Mouse (Mus musculus): Measurements from ENCODE around the gene Tcp10a. TPM values are rescaled to one million over a fixed set of nuclear protein-coding genes. Genes with fewer than 3 reads are reported as not detected.
A peak's percentile ranks its signal among the peaks of the same experiment; 100 is the strongest.
"Not testable (repeated sequence)": the region's sequence is repeated elsewhere in the genome, so short reads cannot be mapped to it uniquely, and the experiment has no call there.

The Tcp10a gene
- not detected in 2 replicates for polyA plus RNA-seq (2016; fragmentation: Nextera tagmentation; extraction: Ambion mirVana)

- H3K4me3 ChIP-seq; H3K9me3 ChIP-seq; ATAC-seq (ENCODE audit: insufficient number of reproducible peaks, insufficient read depth, low FRiP score, low TSS enrichment); H3K27me3 ChIP-seq; H3K4me2 ChIP-seq (replicated peaks); H3K36me3 ChIP-seq; H3K4me1 ChIP-seq; H3K9ac ChIP-seq; H3K27ac ChIP-seq: not testable (repeated sequence)
- WGBS: 89% methylated on average over 5 of the region's 5 CpGs
Measured at GRCm38 (mm10) chr17:7324346-7324745, at the start of gene Tcp10a. Tcp10a (plus strand) TSS chr17:7324646.

GRCm38 (mm10) chr17:7278702-7279242 lies 45.7 kb upstream of the Tcp10a start:
- H3K9me3 ChIP-seq: no peaks in the 10 kb centered on the region
- no peak overlapping the region for H3K9ac ChIP-seq
- H3K4me3 ChIP-seq: no peak overlapping the region
- no peak overlapping the region for H3K27ac ChIP-seq
- H3K4me1 ChIP-seq: no peaks in the 10 kb centered on the region
- peaks cover 35% of the 10 kb centered on the region for H3K36me3 ChIP-seq
- ATAC-seq (ENCODE audit: insufficient number of reproducible peaks, insufficient read depth, low FRiP score, low TSS enrichment): no peak
- no peak overlapping the region for H3K4me2 ChIP-seq (replicated peaks)
- no peaks in the 10 kb centered on the region for H3K27me3 ChIP-seq
- WGBS: 88% methylated on average over 15 of the region's 15 CpGs

DNA sequence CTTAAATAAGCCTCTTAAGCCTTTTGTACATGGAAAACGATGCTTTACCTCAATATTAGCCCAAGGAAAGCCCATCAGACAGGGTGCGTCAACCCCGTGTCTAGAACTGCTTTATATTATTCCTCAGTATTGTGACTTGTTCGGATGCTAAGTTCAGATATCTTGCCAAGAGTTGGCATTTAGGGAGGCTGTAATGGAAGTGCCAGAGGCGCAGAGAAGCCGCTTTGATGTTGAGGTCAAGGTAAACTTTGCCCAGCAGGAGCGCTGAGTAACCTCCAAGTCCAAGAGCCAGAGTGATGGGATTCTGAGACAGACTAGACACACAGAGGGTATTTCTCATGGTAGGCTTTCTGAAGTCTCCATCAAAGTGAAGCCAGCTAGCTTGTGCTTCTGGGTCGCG lies 45.2 kb upstream of the Tcp10a start:
- H3K4me3 ChIP-seq: no peak overlapping the region
- H3K36me3 ChIP-seq: peaks cover 35% of the 10 kb centered on the region
- H3K4me1 ChIP-seq: no peaks in the 10 kb centered on the region
- H3K4me2 ChIP-seq (replicated peaks): no peak overlapping the region
- H3K9me3 ChIP-seq: no peaks in the 10 kb centered on the region
- H3K27me3 ChIP-seq: no peaks in the 10 kb centered on the region
- 93% methylated on average over 9 of the region's 9 CpGs for WGBS
- H3K9ac ChIP-seq: no peak overlapping the region
- no peak for ATAC-seq (ENCODE audit: insufficient number of reproducible peaks, insufficient read depth, low FRiP score, low TSS enrichment)
- no peak overlapping the region for H3K27ac ChIP-seq

DNA sequence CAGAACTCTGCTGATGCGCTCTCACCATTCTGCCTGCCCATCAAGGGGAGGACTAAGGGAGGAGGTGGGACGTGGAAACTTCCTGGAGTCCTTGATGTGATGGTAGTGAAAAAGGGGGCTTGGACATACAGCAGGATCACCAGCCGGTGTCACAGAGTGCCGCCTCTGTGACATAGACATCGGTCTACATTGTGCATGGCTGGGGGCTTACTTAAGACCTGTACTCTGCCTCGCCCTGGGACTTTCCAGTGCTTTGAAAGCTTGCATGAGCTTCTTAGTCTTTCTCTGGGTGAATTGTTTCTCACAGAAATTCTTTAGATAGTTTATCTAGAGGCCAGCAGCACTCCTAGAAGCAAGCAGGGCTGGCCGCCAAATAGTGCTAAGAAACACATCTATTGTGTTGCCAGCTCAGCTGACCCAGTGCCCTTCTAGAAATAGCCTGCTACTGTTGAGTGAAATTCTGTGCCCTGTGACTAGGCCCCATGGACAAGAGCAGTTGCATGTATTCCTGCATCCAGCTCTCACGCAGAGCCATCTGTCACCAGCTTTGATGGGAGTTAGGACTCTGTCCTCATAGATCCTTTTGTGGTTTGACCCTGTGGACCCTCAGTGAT lies 40.0 kb upstream of the Tcp10a start:
- Histone ChIP-seq H3K9ac (no peak overlapping the region), H3K4me2 (replicated peaks) (no peak overlapping the region), H3K4me1 (no peaks in the 10 kb centered on the region), H3K27me3 (no peaks in the 10 kb centered on the region), H3K4me3 (no peak overlapping the region), H3K36me3 (peaks cover 33% of the 10 kb centered on the region), H3K27ac (no peak overlapping the region), H3K9me3 (no peaks in the 10 kb centered on the region)
- WGBS: 84% methylated on average over 8 of the region's 8 CpGs
- no peak for ATAC-seq (ENCODE audit: insufficient number of reproducible peaks, insufficient read depth, low FRiP score, low TSS enrichment)

GRCm38 (mm10) chr17:7285292-7285691 lies 39.2 kb upstream of the Tcp10a start:
- Histone ChIP-seq H3K36me3 (peaks cover 35% of the 10 kb centered on the region), H3K4me2 (replicated peaks) (no peak overlapping the region), H3K9me3 (no peaks in the 10 kb centered on the region), H3K4me3 (no peak overlapping the region), H3K4me1 (no peaks in the 10 kb centered on the region), H3K27me3 (no peaks in the 10 kb centered on the region), H3K9ac (no peak overlapping the region), H3K27ac (no peak overlapping the region)
- WGBS: 76% methylated on average over 12 of the region's 12 CpGs
- ATAC-seq (ENCODE audit: insufficient number of reproducible peaks, insufficient read depth, low FRiP score, low TSS enrichment): no peak

DNA sequence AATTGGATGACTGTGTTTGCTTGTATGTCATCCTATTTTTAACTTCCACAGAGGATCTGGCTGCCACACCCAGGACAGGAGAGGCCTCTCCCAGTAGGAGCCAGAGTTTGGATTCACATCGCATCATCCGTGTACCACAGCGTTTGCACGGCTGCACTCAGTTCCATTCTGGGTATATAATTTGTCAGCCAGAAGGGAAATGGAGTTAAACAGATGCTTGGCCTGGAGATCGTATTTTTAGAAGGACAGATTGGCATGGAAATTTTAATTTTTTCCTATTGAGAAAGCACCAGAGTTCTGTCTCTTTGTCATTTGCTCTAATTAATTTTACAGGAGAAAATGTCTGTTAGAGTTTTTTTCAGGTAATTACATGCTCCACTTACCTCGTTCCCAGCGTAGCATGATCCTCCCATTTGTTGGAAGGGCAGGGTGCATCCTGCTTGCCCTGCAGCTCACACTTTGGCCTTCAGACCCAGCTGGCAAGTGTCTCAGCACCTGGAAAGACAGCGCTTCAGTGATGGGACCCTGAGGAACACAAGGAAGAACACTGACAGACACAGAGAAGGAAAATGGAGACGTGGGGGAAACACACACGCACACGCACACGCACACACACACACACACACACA lies 37.9 kb upstream of the Tcp10a start:
- Histone ChIP-seq H3K4me1 (no peaks in the 10 kb centered on the region), H3K4me3 (no peak overlapping the region), H3K27ac (no peak overlapping the region), H3K9me3 (no peaks in the 10 kb centered on the region), H3K9ac (no peak overlapping the region), H3K27me3 (no peaks in the 10 kb centered on the region), H3K4me2 (replicated peaks) (no peak overlapping the region), H3K36me3 (peaks cover 35% of the 10 kb centered on the region)
- WGBS: 75% methylated on average over 12 of the region's 12 CpGs
- ATAC-seq (ENCODE audit: insufficient number of reproducible peaks, insufficient read depth, low FRiP score, low TSS enrichment): no peak

DNA sequence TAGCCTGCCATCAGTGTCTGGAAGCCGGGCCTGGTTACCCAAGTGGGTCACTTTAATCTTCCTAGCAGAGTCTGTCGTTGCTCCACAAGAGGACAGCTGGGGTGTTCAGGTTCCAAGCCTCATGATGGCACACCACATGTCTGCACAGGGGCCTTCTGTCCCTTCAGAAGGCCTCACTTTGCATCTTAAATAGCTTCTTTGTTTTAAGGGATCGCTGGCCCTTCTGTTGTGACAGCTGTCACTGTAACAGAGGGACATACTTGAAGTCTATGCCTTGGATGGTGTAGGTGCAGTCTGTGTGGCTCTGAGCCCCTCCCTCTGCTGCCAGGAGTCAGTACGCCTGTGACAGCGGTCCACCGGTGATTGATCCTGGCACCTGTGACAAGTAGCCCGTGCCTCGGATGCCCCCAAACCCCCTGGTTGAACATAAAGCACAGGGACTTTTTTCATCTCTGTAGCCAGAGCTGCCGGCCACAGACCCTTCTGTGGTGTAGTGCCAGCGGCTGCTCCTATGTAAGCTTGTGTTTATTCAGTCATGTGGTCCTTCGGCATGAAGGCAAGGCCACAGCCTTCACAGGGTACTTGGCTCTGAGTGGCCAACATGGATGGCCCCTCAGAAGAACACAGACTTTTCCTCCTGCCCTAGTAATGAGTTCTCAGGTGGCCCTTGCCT lies 32.3 kb upstream of the Tcp10a start:
- WGBS: 74% methylated on average over 11 of the region's 11 CpGs
- no peak for ATAC-seq (ENCODE audit: insufficient number of reproducible peaks, insufficient read depth, low FRiP score, low TSS enrichment)
- H3K27ac ChIP-seq: no peak overlapping the region
- H3K4me1 ChIP-seq: no peaks in the 10 kb centered on the region
- peaks cover 18% of the 10 kb centered on the region; the same call in 1 of the 2 replicates for H3K36me3 ChIP-seq
- no peaks in the 10 kb centered on the region for H3K27me3 ChIP-seq
- H3K9ac ChIP-seq: no peak overlapping the region
- H3K4me3 ChIP-seq: no peak overlapping the region
- no peaks in the 10 kb centered on the region for H3K9me3 ChIP-seq
- no peak overlapping the region for H3K4me2 ChIP-seq (replicated peaks)

DNA sequence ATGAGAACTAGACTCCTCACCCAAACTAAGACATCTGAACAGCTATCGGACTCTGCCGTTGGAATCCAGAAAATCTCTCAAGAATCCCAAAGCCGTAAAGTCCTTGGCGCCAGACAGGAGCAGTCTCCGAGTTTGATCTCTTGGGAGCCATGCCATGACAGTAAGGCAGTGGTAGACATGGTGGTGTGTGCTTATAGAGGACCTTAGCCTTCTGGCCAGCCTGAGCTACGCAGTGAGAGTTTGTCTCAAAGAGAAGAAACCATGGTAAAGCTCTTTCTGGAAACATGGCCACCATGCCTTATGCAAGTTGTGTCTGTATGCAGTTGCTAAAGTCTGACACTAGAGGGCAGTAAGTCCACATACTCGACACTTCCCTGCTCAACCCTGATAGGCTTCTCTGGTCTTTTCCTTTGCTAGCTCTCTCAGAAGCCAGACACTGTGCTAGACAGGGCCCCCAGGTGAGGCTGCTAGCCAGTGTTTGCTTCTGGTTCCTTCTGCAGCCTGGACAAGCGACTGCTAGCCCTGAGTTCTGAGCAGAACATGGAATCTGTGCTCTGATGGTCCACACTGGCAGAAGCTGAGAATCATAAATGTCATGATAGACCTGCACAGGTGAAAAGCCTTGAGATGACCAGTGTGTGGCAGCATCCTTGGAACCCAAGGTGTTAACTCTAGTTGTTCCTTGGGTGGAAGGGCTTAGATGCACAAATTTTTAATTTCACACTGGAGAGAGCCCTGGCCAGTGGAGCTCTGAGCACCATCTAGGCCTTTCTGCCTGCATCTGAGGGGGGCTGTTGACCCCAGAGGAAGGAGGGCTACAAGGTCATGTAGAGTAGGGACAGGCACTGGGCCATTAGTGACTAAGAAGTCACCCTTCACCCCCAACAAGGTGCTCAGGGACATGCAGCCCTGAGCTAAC lies 17.9 kb upstream of the Tcp10a start:
- not testable (repeated sequence) for H3K9me3 ChIP-seq; H3K27me3 ChIP-seq; H3K4me3 ChIP-seq; H3K36me3 ChIP-seq; H3K4me2 ChIP-seq (replicated peaks); H3K27ac ChIP-seq; H3K9ac ChIP-seq; H3K4me1 ChIP-seq
- 60% methylated on average over 8 of the region's 8 CpGs for WGBS
- peak; percentile 62; the same call in 1 of the 2 replicates for ATAC-seq (ENCODE audit: insufficient number of reproducible peaks, insufficient read depth, low FRiP score, low TSS enrichment)

DNA sequence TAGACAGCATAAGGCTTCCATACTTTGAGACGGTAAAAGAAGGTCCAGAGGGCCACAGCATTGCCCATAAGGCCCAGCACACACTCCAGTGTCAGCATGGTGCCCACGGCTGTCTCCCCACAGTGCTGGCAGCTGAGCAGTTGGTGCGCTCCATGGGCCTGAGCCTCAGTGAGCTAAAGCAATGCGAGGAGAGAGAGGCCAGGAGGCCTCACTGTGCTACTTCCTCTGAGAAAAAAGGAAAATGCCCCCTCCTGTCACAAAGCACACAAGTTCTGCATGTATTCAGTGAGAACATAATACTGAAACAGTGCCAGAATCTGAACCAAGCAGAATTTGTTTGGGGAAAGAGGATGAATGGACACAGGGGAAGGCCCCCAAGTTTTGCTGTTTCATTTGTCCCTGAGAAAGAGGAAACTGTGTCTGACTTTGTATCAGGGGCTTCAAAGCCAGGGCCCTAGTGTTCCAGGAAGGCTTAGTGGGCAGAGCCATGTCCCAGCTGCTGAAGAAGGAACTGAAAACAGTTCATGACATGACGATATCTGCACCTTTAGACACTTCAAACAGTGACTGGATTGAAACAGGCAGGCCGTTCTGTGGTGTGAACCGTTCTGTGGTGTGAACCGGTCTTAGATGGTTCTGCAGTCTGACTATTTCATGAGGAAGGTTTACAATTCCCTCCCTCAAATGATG lies 8.6 kb upstream of the Tcp10a start:
- not testable (repeated sequence) for H3K9me3 ChIP-seq; ATAC-seq (ENCODE audit: insufficient number of reproducible peaks, insufficient read depth, low FRiP score, low TSS enrichment)
- WGBS: 86% methylated on average over 8 of the region's 8 CpGs

DNA sequence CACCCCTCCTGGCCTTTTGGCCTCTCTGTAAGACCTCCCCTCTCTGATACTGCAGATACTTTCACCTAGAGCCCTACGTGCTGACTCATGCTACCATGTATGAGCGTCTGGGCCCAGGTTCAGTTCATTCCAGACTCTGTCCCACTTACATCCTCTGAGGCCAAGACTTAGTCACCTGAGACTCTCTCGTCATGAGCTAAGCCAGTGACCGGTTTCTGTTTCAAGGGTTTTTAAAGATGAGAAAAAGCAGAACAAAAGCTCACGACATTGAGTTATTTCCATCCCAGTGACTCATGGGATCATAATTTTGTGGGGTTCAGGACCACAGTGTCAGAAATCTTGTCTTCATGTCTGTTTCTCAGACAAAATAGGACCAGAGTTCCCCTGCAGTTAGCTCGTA lies 4.7 kb upstream of the Tcp10a start:
- not testable (repeated sequence) for H3K36me3 ChIP-seq; H3K9ac ChIP-seq; H3K27me3 ChIP-seq; H3K4me2 ChIP-seq (replicated peaks); H3K4me1 ChIP-seq; H3K9me3 ChIP-seq; ATAC-seq (ENCODE audit: insufficient number of reproducible peaks, insufficient read depth, low FRiP score, low TSS enrichment); H3K4me3 ChIP-seq; H3K27ac ChIP-seq
- 81% methylated on average over 6 of the region's 6 CpGs for WGBS

More for the DNA sequence above, 8.6 kb upstream of the Tcp10a start:
- not testable (repeated sequence) for H3K4me1 ChIP-seq; H3K9ac ChIP-seq; H3K27me3 ChIP-seq; H3K4me3 ChIP-seq; H3K27ac ChIP-seq; H3K4me2 ChIP-seq (replicated peaks); H3K36me3 ChIP-seq

GRCm38 (mm10) chr17:7326415-7326814 lies 2.0 kb downstream of the Tcp10a start:
- H3K4me2 ChIP-seq (replicated peaks); H3K9ac ChIP-seq; H3K27me3 ChIP-seq; H3K27ac ChIP-seq; H3K9me3 ChIP-seq; H3K36me3 ChIP-seq; H3K4me3 ChIP-seq; H3K4me1 ChIP-seq; ATAC-seq (ENCODE audit: insufficient number of reproducible peaks, insufficient read depth, low FRiP score, low TSS enrichment): not testable (repeated sequence)
- WGBS: 63% methylated on average over 8 of the region's 8 CpGs
